Mouse (Mus musculus) liver, embryonic 12.5 days (tissue): ENCODE data around the gene Gbgt1. TPM values are rescaled to one million over a fixed set of nuclear protein-coding genes. Genes with fewer than 3 reads are reported as not detected.
A peak's percentile ranks its signal among the peaks of the same experiment; 100 is the strongest.

Source experiments
- ATAC-seq: fragments of 200-750 bp; cut with Nextera tagmentation; 2 replicates; pipeline ENCODE4 v1.8.0; 2017; ENCODE audit warnings: moderate number of reproducible peaks, mild to moderate bottlenecking, moderate library complexity
- H3K27ac ChIP-seq: fragments of 300-500 bp; sonication (generic); 2 replicates; pipeline ENCODE4 v1.5.1; 2016; ENCODE audit warnings: mild to moderate bottlenecking
- H3K27me3 ChIP-seq: fragments of 300-500 bp; sonication (generic); replicated peaks from 2 replicates; pipeline ENCODE4 v1.6.1; 2016; ENCODE audit warnings: mild to moderate bottlenecking, moderate library complexity
- H3K36me3 ChIP-seq: fragments of 300-500 bp; sonication (generic); 2 replicates; pipeline ENCODE4 v1.6.1; 2016; ENCODE audit warnings: mild to moderate bottlenecking, moderate library complexity
- H3K4me1 ChIP-seq: fragments of 300-500 bp; sonication (generic); 2 replicates; pipeline ENCODE4 v1.6.1; 2016
- H3K4me2 ChIP-seq: fragments of 300-500 bp; sonication (generic); 2 replicates; pipeline ENCODE4 v1.6.1; 2016; ENCODE audit warnings: mild to moderate bottlenecking, moderate library complexity
- H3K4me3 ChIP-seq: fragments of 300-500 bp; sonication (generic); 2 replicates; pipeline ENCODE4 v1.5.1; 2016; ENCODE audit warnings: mild to moderate bottlenecking, moderate library complexity
- H3K9ac ChIP-seq: fragments of 300-500 bp; sonication (generic); 2 replicates; pipeline ENCODE4 v1.6.1; 2016; ENCODE audit warnings: mild to moderate bottlenecking, moderate library complexity
- H3K9me3 ChIP-seq: fragments of 300-500 bp; sonication (generic); replicated peaks from 2 replicates; pipeline ENCODE4 v1.6.1; 2016; ENCODE audit warnings: mild to moderate bottlenecking, moderate library complexity
- WGBS: fragments of 180-500 bp; shearing (Covaris S2); methylation state at CpG from one replicate; pipeline ENCODE4 v1.1.7; 2016; ENCODE audit not compliant: insufficient replicate concordance; 5-methylcytosine and 5-hydroxymethylcytosine counted together
- polyA plus RNA-seq: library from polyadenylated mRNA; unstranded; fragments of >200 nt; fragmentation: Nextera tagmentation; extraction: Ambion mirVana; gene quantifications from 2 replicates; pipeline ENCODE4 v1.2.1, GENCODE M21; 2016

Gbgt1 gene
- polyA plus RNA-seq: 0.37 and 0.39 TPM in 2 replicates

DNA sequence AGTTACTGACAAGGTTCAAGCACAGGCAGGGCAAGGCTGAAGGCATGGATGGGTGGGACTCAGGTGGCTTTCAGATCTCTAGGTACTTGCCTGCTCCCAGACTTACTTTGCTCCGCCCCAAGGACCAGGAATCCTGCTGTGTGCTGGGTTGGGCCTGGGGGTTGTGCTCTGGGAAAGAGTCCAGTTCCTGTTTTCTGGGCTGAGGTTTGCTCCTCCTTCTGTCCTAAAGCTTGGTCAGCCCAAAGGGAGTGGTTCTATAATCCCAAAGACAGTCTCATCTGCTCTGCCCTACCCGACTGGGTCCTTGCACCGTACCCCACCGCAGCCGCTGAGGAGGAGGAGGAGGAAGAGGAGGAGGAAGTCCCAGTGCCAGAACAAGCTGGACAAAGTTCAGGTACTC is at the start of gene Gbgt1:
Gbgt1 (plus strand) TSS at position 221 of the 400 bp plus-strand sequence.
- ATAC-seq: no peak
- Histone ChIP-seq H3K9ac (no peak within 1 kb of the TSS), H3K4me2 (no peak within 1 kb of the TSS), H3K27ac (no peak within 1 kb of the TSS), H3K9me3 (no peaks in the 10 kb centered on the region), H3K36me3 (no peaks in the 10 kb centered on the region), H3K4me1 (no peaks in the 10 kb centered on the region), H3K27me3 (no peaks in the 10 kb centered on the region), H3K4me3 (no peak within 1 kb of the TSS)
- 68% methylated on average over 5 of the region's 5 CpGs for WGBS

DNA sequence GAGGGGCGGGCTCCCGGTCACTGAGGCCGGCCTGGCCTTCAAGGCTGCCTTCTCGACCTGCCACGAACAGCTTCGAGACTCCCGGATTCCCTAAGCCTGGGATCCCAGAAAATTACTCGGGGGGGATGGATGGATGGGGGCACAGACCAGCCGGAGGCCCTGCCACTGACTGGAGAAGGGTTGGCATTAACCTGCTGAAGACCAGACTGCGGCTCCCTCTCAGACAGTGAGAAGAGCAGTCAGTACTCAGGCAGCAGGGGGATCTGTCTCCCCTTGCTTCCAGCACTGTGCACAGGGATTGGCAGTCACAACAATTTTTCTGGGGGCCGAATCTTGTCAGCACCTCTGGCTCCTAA is 49.4 kb upstream of the Gbgt1 start:
- Histone ChIP-seq H3K27ac (no peak overlapping the region), H3K9ac (peak overlapping the region; percentile 56), H3K27me3 (peaks cover 66% of the 10 kb centered on the region), H3K4me2 (peak overlapping the region; percentile 72), H3K4me3 (peak overlapping the region; percentile 56), H3K4me1 (0 out of 2 replicates have a peak, but pooled peaks cover 5% of the 10 kb centered on the region), H3K9me3 (no peaks in the 10 kb centered on the region), H3K36me3 (no peaks in the 10 kb centered on the region)
- 16% methylated on average over 11 of the region's 11 CpGs for whole genome bisulfite sequencing
- no peak for ATAC-seq

DNA sequence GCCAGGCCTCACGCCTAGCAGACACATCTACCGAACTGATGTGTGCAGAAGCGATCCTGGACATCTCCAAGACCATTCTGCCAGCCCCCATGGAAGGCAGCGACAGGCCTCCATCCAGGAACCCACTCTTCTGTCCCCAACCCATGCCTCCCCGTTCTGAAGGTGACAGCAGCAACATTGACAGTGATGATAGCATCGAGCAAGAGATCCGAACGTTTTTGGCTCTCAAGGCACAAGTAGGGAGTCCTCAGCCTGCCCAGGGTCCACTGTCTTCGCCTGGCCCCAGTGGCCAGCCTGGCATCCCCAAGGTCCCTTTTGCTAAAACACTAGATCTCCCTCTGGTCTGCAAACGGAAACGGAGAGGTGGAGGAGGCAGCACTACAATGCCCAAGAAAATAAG is 45.0 kb upstream of the Gbgt1 start:
- no peak for ATAC-seq
- no peaks in the 10 kb centered on the region for H3K9me3 ChIP-seq
- no peaks in the 10 kb centered on the region for H3K36me3 ChIP-seq
- no peak overlapping the region for H3K27ac ChIP-seq
- no peak overlapping the region for H3K4me3 ChIP-seq
- WGBS: 68% methylated on average over 11 of the region's 11 CpGs
- H3K27me3 ChIP-seq: peaks cover 42% of the 10 kb centered on the region
- H3K4me2 ChIP-seq: no peak overlapping the region
- H3K4me1 ChIP-seq: 0 out of 2 replicates have a peak, but pooled peaks cover 5% of the 10 kb centered on the region
- H3K9ac ChIP-seq: no peak overlapping the region

DNA sequence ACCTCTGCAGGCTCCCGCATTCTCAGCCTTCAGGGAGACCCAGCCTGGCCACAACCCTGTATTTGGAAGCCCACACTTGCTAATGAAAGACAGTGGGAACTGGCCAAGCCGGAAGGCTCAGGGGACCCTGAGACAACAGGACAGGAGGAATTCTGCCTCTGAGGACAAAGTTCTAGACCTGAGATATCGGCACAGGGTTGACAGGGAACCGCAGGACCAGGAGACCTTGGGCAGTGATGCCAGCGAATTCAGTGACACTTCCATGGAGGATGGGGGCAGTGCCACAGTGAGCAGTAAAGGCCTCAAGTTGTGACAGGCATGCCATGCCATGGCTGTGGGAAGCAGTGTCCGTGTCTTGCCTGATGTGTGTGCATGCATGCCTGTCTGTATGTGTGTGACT is 43.2 kb upstream of the Gbgt1 start:
- WGBS: 68% methylated on average over 6 of the region's 6 CpGs
- Histone ChIP-seq H3K9ac (no peak overlapping the region), H3K36me3 (no peaks in the 10 kb centered on the region), H3K4me2 (no peak overlapping the region), H3K4me3 (no peak overlapping the region), H3K4me1 (no peaks in the 10 kb centered on the region), H3K27ac (no peak overlapping the region), H3K9me3 (no peaks in the 10 kb centered on the region), H3K27me3 (peaks cover 23% of the 10 kb centered on the region)
- ATAC-seq: no peak

DNA sequence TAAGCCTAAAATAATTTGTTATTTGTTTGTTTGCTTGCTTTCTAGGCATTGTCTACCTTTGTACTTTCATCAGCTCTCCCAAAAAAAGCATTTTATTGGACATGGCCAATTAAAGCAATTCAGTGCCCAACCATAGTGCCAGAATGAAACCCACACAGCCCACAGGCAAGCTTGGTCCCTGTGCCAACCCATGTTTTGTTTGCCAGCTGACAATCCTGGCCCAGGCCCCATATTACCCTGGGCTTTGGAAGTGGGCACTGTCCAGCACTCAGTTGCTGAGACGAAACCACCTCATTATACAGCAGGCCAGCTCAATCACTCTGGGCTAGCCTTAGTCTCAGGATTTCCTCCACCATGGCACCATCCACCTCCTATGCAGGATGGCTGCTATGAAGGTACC is 40.1 kb upstream of the Gbgt1 start:
- Histone ChIP-seq H3K9ac (no peak overlapping the region), H3K4me1 (no peaks in the 10 kb centered on the region), H3K4me3 (no peak overlapping the region), H3K9me3 (no peaks in the 10 kb centered on the region), H3K27me3 (no peaks in the 10 kb centered on the region; the same call in 1 of the 2 replicates), H3K27ac (no peak overlapping the region), H3K4me2 (no peak overlapping the region), H3K36me3 (no peaks in the 10 kb centered on the region)
- no peak for ATAC-seq
- WGBS: 73% methylated on average over 1 of the region's 1 CpGs

DNA sequence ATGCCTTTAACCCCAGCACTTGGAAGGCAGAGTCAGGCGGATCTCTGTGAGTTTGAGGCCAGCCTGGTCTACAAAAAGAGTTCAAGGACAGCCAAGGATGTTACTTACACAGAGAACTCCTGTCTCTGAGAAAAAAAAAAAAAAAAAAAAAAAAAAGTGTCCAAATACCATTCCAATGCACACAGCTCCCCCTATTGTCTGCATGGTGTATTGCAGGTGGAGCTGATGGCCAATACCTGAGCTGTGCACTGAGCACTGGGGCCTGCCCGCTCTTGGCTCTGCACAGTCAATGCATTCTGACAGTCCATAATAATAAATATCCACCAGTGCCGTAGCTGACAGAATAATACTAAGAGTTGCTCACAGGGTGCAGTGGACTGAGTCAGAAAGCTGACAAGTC is 32.8 kb upstream of the Gbgt1 start:
- Histone ChIP-seq H3K4me2 (no peak overlapping the region), H3K4me3 (no peak overlapping the region), H3K4me1 (peaks cover 16% of the 10 kb centered on the region), H3K9me3 (no peaks in the 10 kb centered on the region), H3K36me3 (peaks cover 2% of the 10 kb centered on the region), H3K27ac (no peak overlapping the region), H3K27me3 (peaks cover 35% of the 10 kb centered on the region), H3K9ac (no peak overlapping the region)
- WGBS: 29% methylated on average over 3 of the region's 3 CpGs
- no peak for ATAC-seq

DNA sequence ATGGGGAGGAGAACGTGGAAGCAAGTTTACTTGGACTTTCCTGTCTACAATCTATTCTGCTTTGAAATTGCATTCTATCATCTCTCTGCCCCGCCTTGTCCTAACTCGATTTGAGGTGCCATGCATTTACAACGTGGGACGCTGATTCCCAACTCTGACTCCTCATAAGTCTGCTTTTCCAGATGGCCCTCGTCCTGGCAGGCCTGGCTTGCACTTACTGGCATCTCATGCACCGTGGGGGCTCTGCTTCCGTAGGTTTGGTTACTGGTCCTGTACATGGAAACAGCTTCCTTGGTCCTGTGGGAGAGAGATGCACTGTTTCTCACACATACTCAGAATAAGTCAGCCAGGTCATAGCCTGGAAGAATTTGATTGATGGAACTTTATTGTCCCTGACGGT is 31.8 kb upstream of the Gbgt1 start:
- peaks cover 12% of the 10 kb centered on the region for H3K36me3 ChIP-seq
- H3K4me2 ChIP-seq: no peak overlapping the region
- H3K27ac ChIP-seq: no peak overlapping the region
- H3K27me3 ChIP-seq: peaks cover 35% of the 10 kb centered on the region
- no peak overlapping the region for H3K9ac ChIP-seq
- peaks cover 19% of the 10 kb centered on the region for H3K4me1 ChIP-seq
- H3K9me3 ChIP-seq: no peaks in the 10 kb centered on the region
- whole genome bisulfite sequencing: 73% methylated on average over 9 of the region's 9 CpGs
- ATAC-seq: no peak
- H3K4me3 ChIP-seq: no peak overlapping the region

DNA sequence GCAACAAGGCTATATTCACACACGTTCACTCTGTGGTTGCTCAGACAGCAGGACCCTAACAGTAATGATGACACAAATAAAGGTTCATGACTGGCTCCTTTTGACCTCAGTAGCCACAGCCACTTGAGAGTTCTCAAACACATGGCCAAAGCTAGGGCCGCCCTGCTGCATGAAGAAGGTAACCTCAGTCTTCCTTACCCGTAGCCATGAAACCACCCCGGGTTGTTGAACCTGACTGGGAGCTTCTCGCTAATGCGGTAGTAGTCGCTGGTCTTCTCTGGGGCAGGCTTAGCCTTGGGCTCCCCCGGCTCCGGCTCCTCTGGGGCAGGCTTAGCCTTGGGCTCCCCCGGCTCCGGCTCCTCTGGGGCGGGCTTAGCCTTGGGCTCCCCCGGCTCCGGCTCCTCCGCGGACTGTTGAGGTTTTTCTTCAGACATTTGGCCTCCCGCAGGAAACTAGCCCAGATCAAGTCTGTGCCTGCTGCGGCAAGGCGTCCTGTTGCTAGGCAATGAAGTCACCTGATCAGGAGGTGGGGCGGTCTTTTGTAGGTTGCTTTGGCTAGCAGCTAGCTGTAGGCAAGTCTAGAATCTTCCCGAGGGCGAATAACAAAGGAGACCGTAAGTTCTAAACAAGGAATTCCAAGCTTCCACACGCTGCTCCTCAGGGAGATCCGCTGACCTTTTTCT is 30.7 kb upstream of the Gbgt1 start, which contains the start of gene 1700007K13Rik:
1700007K13Rik (minus strand) TSS at position 497 of the 683 bp plus-strand sequence.
- 6% methylated on average over 25 of the region's 25 CpGs for WGBS
- peak within 1 kb of the TSS; percentile 23; the same call in 1 of the 2 replicates for H3K9ac ChIP-seq
- peak within 1 kb of the TSS; percentile 24; the same call in 1 of the 2 replicates for H3K4me3 ChIP-seq
- H3K36me3 ChIP-seq: peaks cover 23% of the 10 kb centered on the region
- peaks cover 19% of the 10 kb centered on the region for H3K4me1 ChIP-seq
- no peak within 1 kb of the TSS for H3K27ac ChIP-seq
- 0 out of 2 replicates have a peak, but pooled peaks have one; percentile 21 for ATAC-seq
- H3K4me2 ChIP-seq: peak within 1 kb of the TSS; percentile 57
- no peaks in the 10 kb centered on the region for H3K9me3 ChIP-seq
- peaks cover 35% of the 10 kb centered on the region for H3K27me3 ChIP-seq

DNA sequence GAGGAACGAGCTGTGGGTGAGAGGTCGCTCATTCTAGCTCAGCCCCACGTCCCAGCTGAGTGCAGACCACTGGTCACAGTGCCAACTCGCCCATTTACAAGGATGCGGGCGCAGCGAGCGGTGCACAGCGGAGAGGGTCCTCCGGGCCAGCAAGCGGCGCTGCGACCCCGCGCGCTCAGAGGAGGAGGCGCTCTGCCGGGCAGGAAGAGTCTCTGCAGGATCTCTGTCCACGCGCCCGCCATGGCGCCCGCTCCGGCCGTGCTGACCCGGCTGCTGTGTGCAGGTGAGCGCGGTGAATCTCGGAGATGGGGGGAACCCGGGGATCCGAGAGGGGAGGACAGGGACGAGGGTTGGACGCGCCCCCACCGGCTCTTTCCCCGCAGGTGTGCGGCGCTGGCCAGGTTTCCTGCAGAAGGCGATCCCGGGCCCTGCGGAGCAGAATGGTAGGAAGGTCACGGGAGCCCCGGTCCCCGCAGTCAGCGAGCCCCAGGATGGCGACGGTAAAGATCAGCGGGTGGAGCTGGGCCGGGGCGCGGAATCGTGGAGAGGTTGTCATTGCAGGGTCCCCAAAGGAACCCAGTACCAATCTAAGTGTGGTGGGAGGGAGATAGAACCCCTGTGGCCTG is 28.7 kb upstream of the Gbgt1 start, which contains the start of gene Mrps2:
Mrps2 (plus strand) TSS at position 207 of the 626 bp plus-strand sequence.
- H3K4me1 ChIP-seq: peaks cover 19% of the 10 kb centered on the region
- peak within 1 kb of the TSS; percentile 89 for H3K4me3 ChIP-seq
- H3K9me3 ChIP-seq: no peaks in the 10 kb centered on the region
- peak within 1 kb of the TSS; percentile 79 for H3K4me2 ChIP-seq
- WGBS: 1% methylated on average over 52 of the region's 52 CpGs
- H3K27me3 ChIP-seq: peaks cover 35% of the 10 kb centered on the region
- peaks cover 42% of the 10 kb centered on the region for H3K36me3 ChIP-seq
- H3K9ac ChIP-seq: peak within 1 kb of the TSS; percentile 86
- ATAC-seq: peak; percentile 86
- H3K27ac ChIP-seq: no peak within 1 kb of the TSS

DNA sequence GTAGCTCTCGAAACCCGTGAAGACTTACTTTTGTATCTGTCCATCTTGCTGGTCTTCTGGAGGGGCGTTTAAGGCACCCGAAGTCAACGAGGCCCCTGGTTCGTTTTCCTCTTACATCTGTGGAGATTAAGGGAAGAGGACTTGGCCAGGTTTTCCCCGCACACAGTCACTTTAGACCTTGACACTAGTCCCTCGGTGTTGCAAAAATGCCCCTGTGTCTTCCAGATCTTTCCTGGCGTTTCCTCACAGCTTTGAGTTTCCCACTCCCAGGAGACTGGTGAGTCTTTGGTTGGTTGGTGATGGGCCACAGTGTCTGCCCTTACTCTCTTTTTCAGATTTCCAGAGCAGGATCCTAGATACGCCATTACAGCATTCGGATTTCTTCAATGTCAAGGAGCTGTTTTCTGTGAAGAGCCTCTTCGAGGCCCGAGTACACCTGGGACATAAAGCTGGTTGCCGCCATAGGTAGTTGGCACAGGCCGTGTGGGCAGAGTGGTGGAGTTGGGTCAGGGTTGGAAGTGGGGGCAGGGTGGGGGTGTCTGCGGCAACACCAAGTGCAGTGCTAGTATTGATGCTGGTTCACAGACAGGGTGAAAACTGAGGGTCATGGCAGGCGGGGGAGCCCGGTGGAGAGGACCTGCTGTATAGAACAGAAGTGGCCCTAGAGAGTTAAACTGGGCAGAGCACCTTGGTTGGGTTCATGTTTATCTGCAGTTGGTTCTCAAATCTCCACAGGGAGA is 28.0 kb upstream of the Gbgt1 start:
- Histone ChIP-seq H3K4me1 (peaks cover 19% of the 10 kb centered on the region), H3K36me3 (peaks cover 43% of the 10 kb centered on the region), H3K27me3 (peaks cover 35% of the 10 kb centered on the region), H3K27ac (no peak overlapping the region), H3K9me3 (no peaks in the 10 kb centered on the region), H3K4me3 (peak overlapping the region; percentile 89), H3K4me2 (peak overlapping the region; percentile 79), H3K9ac (peak overlapping the region; percentile 86)
- ATAC-seq: no peak
- 43% methylated on average over 18 of the region's 18 CpGs for WGBS

DNA sequence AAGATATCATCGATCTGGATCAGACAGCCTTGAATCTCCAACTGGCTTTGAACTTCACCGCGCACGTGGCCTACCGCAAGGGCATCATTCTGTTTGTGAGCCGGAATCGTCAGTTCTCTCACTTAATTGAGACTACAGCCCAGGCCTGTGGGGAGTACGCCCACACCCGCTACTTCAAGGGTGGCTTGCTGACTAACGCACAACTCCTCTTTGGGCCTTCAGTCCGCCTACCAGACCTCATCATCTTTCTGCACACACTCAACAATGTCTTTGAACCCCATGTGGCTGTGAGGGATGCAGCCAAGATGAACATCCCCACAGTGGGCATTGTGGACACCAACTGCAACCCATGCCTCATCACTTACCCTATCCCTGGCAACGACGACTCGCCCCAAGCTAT is 27.2 kb upstream of the Gbgt1 start:
- H3K9me3 ChIP-seq: no peaks in the 10 kb centered on the region
- no peak overlapping the region for H3K27ac ChIP-seq
- no peak overlapping the region for H3K4me3 ChIP-seq
- ATAC-seq: no peak
- WGBS: 94% methylated on average over 14 of the region's 14 CpGs
- no peak overlapping the region for H3K9ac ChIP-seq
- no peak overlapping the region for H3K4me2 ChIP-seq
- H3K36me3 ChIP-seq: peaks cover 43% of the 10 kb centered on the region
- H3K4me1 ChIP-seq: peaks cover 19% of the 10 kb centered on the region
- peaks cover 31% of the 10 kb centered on the region for H3K27me3 ChIP-seq

DNA sequence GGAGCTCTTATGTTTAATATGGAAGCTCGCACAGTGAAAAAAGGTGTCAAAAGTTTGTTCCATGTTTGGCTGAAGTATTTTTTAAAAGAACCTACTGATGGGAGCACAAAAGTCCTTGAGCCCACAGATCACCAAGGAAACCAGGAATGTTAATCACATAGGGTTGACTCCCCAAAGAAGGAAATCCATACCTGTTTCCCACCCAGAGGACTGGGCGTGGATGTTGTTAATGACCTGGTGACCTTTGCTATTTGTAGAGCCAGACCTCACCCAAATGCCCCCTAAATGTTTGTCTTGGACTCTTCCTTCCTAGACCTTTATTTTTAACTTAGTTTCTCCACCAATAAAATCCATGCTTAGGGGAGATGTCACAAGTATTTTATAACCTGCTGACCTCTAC is 26.1 kb upstream of the Gbgt1 start:
- Histone ChIP-seq H3K4me1 (peaks cover 19% of the 10 kb centered on the region), H3K27ac (no peak overlapping the region), H3K4me2 (no peak overlapping the region), H3K27me3 (peaks cover 20% of the 10 kb centered on the region), H3K36me3 (peaks cover 43% of the 10 kb centered on the region), H3K4me3 (no peak overlapping the region), H3K9me3 (no peaks in the 10 kb centered on the region), H3K9ac (no peak overlapping the region)
- ATAC-seq: no peak
- WGBS: 84% methylated on average over 2 of the region's 2 CpGs
